In the genomic region with DNA sequence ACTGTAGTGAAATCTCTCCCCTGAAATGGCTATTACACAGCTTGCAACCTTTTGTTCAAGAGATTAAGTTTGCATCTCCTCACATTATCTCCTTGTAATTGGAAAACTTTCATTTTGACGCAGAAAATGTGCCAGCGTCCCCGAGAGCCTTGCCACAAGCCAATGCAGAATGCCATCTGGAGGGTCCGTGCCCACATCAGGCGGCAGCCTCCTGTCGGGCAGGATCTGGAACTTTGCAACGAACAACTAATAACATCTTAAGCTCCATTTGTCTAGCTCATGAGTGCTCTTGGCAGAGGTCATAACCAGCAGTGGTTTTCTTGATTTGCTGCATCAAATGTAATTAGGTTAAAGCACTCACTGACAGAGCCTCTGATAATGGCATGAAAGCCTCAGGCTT, we compare ENCODE assay signal across 12 mouse cellular contexts.
DNase-seq lines count a peak whose midpoint lies in the region; ATAC-seq and TF ChIP-seq lines count a peak whose summit lies in the region.
"Had no signal": no experiment of that assay in that cellular context is flagged by ENCODE, and none has a peak within 500 bp of the region (broad histone marks: within the 10 kb centered on the region; RNA-seq: fewer than 3 reads in every experiment).

No protein-coding gene starts in this region.

- WGBS in liver, embryonic 14.5 days (ENCODE audit: insufficient replicate concordance), result 67% methylated on average over 7 of the region's 7 CpGs

- ATAC-seq in liver, embryonic 14.5 days (ENCODE audit: insufficient read depth), result no peak
- ATAC-seq: lung, postnatal 0 days had no signal

- H3K9me3 ChIP-seq in liver, embryonic 14.5 days (ENCODE audit: control insufficient read depth, low read length), result no peaks in the 10 kb centered on the region

- H3K4me1 ChIP-seq in liver, embryonic 14.5 days (replicated peaks; ENCODE audit: control insufficient read depth in 2 of 2, insufficient read depth in 2 of 2, low read length in 1 of 2), result peaks cover 0 to 5% of the 10 kb centered on the region in 2 experiments; a peak in 1 of 4 replicates

- peak overlapping the region; percentile 20 for H3K4me2 ChIP-seq in liver, embryonic 14.5 days (ENCODE audit: low read depth)
- H3K4me2 ChIP-seq: heart, embryonic 11.5 days had no signal

- no peak overlapping the region for H3K9ac ChIP-seq in liver, embryonic 14.5 days (replicated peaks)

- H3K4me3 ChIP-seq in liver, embryonic 14.5 days (ENCODE audit: insufficient read depth in 1 of 2, low read depth in 2 of 2, low read length in 2 of 2), result no peak overlapping the region

- no peaks in the 10 kb centered on the region for H3K36me3 ChIP-seq in liver, embryonic 14.5 days (replicated peaks; ENCODE audit: control insufficient read depth, insufficient read depth, low read depth)

- H3K27me3 ChIP-seq in liver, embryonic 14.5 days (ENCODE audit: control insufficient read depth, insufficient read depth, low read length), result no peaks in the 10 kb centered on the region

- peak; percentile 21 for DNase-seq in embryo, embryonic 11 days
- no peak for DNase-seq in embryo, embryonic 9.5 days (ENCODE audit: extremely low spot score)
- DNase-seq in layer of hippocampus, postnatal 10 days (ENCODE audit: low spot score in 2 of 2), result peak; percentile 16 to 33
- DNase-seq in layer of hippocampus, postnatal 25 days (ENCODE audit: extremely low spot score in 1 of 2, low spot score in 1 of 2), result no peak
- DNase-seq in MN1 (ENCODE audit: low spot score), result peak; percentile 62
- no peak for DNase-seq in liver, embryonic 14.5 days (ENCODE audit: low read depth in 3 of 3, low spot score in 3 of 3)
- no peak for DNase-seq in right cerebral cortex, postnatal 10 days (ENCODE audit: low spot score in 2 of 2)
- no peak for DNase-seq in adipocyte (ENCODE audit: low spot score)
- DNase-seq: kidney, adult 2 months; right cerebral cortex, postnatal 4 days had no signal

- no peak for TF ChIP-seq CTCF in liver, embryonic 14.5 days (IDR thresholded peaks at IDR 0.05; ENCODE audit: low read depth)

- TF ChIP-seq EP300 in liver, embryonic 14.5 days (IDR thresholded peaks at IDR 0.05; ENCODE audit: low read depth), result no peak

- no peak overlapping the region for H3K27ac ChIP-seq in liver, embryonic 14.5 days

Comparison
In these comparisons a context has a peak if more than half of its experiments do, and no peak if none do; other contexts are left out.
1. DNase-seq: peak in embryo, embryonic 11 days (single experiment), layer of hippocampus, postnatal 10 days (2 of 2) and MN1 (single experiment); none in embryo, embryonic 9.5 days (single experiment), layer of hippocampus, postnatal 25 days (0 of 2), liver, embryonic 14.5 days (0 of 3), right cerebral cortex, postnatal 10 days (0 of 2) and adipocyte (single experiment).